Mouse (Mus musculus) cerebellum, adult 2 months (tissue): Measurements from ENCODE around the gene Gucd1.
A peak's percentile ranks its signal among the peaks of the same experiment; 100 is the strongest.

Experiments
- CTCF ChIP-seq: fragments of 200-500 bp; IDR thresholded peaks from 2 replicates; pipeline ENCODE4 v1.5.1; 2011; ENCODE audit warnings: low read depth, mild to moderate bottlenecking, control low read depth, low read length, moderate library complexity, borderline replicate concordance; ENCODE audit not compliant: insufficient read depth
- POLR2A ChIP-seq: fragments of 200-500 bp; IDR thresholded peaks from 2 replicates; pipeline ENCODE4 v1.6.1; 2011; ENCODE audit warnings: low read length, control low read depth, borderline replicate concordance; ENCODE audit not compliant: insufficient read depth

- TF ChIP-seq POLR2A (peak; percentile 73), CTCF (no peak)
Observed at GRCm38 (mm10) chr10:75517073-75517757, 557 bp downstream of the Gucd1 start, which contains the start of gene Snrpd3.
